Mouse (Mus musculus): Measurements from ENCODE around the gene Crb2. TPM values are rescaled to one million over a fixed set of nuclear protein-coding genes. Genes with fewer than 3 reads are reported as not detected.
A peak's percentile ranks its signal among the peaks of the same experiment; 100 is the strongest.

Crb2 gene
- polyA plus RNA-seq, 1 experiment from 2014 or later: 5.8 TPM

- WGBS: 47% methylated on average over 5 of the region's 5 CpGs
- no peak overlapping the region for H3K9ac ChIP-seq (replicated peaks; ENCODE audit: low read length)
- ATAC-seq (ENCODE audit: low FRiP score, low TSS enrichment) (no peak), DNase-seq (no peak)
- H3K4me3 ChIP-seq (replicated peaks; ENCODE audit: low read depth, low read length): no peak overlapping the region
- H3K9me3 ChIP-seq (ENCODE audit: control insufficient read depth, low read length): no peaks in the 10 kb centered on the region
- H3K36me3 ChIP-seq (ENCODE audit: control insufficient read depth, insufficient read depth, low read length): no peaks in the 10 kb centered on the region
- no peaks in the 10 kb centered on the region for H3K27me3 ChIP-seq (ENCODE audit: control insufficient read depth, insufficient read depth, low read length)
- peaks cover 30% of the 10 kb centered on the region for H3K4me1 ChIP-seq (ENCODE audit: control insufficient read depth, insufficient read depth, low read length)
- no peak overlapping the region for H3K27ac ChIP-seq (replicated peaks; ENCODE audit: low read depth, low read length)
- H3K4me2 ChIP-seq (ENCODE audit: low read length): no peak overlapping the region
These were observed 46.1 kb downstream of the Crb2 start for GRCm38 (mm10) chr2:37822122-37822521.

DNA sequence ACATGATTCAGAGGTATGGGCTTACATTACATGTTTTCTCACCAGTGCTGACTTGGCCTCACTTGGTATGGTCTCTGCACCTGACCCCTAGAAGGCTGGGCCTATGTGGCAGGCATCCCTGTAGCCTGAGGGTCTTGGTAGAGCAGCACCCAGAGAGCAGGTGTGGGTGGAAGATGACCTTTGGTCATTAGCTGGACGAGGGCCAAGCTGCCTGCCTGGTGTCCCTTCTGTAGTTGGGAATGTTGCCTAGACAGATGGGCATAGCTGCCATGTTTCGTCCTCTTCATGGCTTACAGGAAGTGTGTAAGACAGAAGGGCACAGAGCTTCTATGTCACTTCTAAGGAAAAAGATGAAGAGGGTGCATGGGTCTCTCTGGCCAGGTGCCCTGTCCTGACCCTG lies 47.8 kb downstream of the Crb2 start:
- 85% methylated on average over 2 of the region's 2 CpGs for WGBS

DNA sequence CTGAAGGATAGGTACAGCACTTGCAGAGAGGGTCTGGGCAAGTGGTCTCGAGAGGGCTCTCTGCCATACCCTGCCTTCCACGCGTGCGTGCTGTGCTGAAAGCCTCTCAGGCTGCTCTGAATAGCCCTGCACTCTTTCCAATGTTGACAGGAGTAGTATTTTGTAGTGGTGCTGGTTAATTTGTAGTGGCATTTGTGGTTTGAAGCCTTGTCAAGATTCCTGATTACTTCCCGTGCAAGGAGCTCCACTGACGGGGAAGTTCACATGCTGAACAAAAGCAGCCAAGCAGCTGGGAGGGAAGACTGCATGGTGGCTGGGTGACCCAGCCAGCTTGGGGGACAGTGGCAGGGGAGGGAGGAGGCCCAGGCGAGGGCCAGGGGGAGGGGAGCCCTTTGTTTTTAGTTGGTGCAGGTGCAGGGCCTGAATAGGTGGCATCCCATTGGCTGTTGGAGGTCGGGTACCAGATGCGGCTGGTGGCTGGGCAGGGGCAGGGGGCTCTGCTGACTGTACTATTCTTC lies 53.8 kb downstream of the Crb2 start:
- peak; percentile 35; the same call in 1 of the 2 replicates for ATAC-seq (ENCODE audit: low FRiP score, low TSS enrichment)
- 7% methylated on average over 9 of the region's 9 CpGs for WGBS

More for the DNA sequence above, 47.8 kb downstream of the Crb2 start:
- Histone ChIP-seq H3K4me1 (ENCODE audit: control insufficient read depth, insufficient read depth, low read length) (peaks cover 23% of the 10 kb centered on the region), H3K9me3 (ENCODE audit: control insufficient read depth, low read length) (no peaks in the 10 kb centered on the region), H3K27ac (replicated peaks; ENCODE audit: low read depth, low read length) (no peak overlapping the region), H3K36me3 (ENCODE audit: control insufficient read depth, insufficient read depth, low read length) (no peaks in the 10 kb centered on the region), H3K27me3 (ENCODE audit: control insufficient read depth, insufficient read depth, low read length) (no peaks in the 10 kb centered on the region), H3K4me3 (replicated peaks; ENCODE audit: low read depth, low read length) (no peak overlapping the region), H3K9ac (replicated peaks; ENCODE audit: low read length) (no peak overlapping the region), H3K4me2 (ENCODE audit: low read length) (no peak overlapping the region)
- DNase-seq (no peak), ATAC-seq (ENCODE audit: low FRiP score, low TSS enrichment) (no peak)

DNA sequence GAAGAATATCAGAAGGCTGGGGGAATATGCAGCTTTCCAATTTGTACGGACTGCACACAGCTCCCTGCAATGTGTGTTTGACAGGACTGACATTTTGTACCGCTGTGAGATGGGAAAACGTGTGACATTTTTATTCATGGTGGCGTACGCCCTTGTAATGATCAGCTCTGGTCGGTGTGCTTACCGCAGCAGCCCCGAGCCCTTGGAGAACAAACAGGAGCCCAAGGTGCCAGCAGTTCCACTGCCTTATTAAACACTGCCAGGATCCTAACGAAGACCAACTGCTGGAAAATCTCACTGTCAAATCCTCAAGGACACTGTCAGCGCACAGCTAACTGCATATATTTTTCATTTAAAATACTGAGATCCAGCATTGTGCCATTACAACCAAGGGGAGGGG lies 56.2 kb downstream of the Crb2 start:
- peak overlapping the region; percentile 33 for H3K27ac ChIP-seq (replicated peaks; ENCODE audit: low read depth, low read length)
- H3K4me1 ChIP-seq (ENCODE audit: control insufficient read depth, insufficient read depth, low read length): peaks cover 37% of the 10 kb centered on the region
- H3K27me3 ChIP-seq (ENCODE audit: control insufficient read depth, insufficient read depth, low read length): no peaks in the 10 kb centered on the region
- H3K4me3 ChIP-seq (replicated peaks; ENCODE audit: low read depth, low read length): no peak overlapping the region
- peak; percentile 46; the same call in 1 of the 2 replicates for ATAC-seq (ENCODE audit: low FRiP score, low TSS enrichment)
- H3K9ac ChIP-seq (replicated peaks; ENCODE audit: low read length): no peak overlapping the region
- no peaks in the 10 kb centered on the region for H3K36me3 ChIP-seq (ENCODE audit: control insufficient read depth, insufficient read depth, low read length)
- WGBS: 55% methylated on average over 10 of the region's 10 CpGs
- peak; percentile 53 for DNase-seq
- H3K4me2 ChIP-seq (ENCODE audit: low read length): no peak overlapping the region
- H3K9me3 ChIP-seq (ENCODE audit: control insufficient read depth, low read length): no peaks in the 10 kb centered on the region

More for the DNA sequence above, 53.8 kb downstream of the Crb2 start:
- Histone ChIP-seq H3K9ac (replicated peaks; ENCODE audit: low read length) (0 out of 2 replicates have a peak overlapping the region, but pooled peaks have one; percentile 16), H3K27ac (replicated peaks; ENCODE audit: low read depth, low read length) (peak overlapping the region; percentile 60), H3K4me2 (ENCODE audit: low read length) (no peak overlapping the region), H3K4me3 (replicated peaks; ENCODE audit: low read depth, low read length) (no peak overlapping the region), H3K4me1 (ENCODE audit: control insufficient read depth, insufficient read depth, low read length) (peaks cover 37% of the 10 kb centered on the region), H3K27me3 (ENCODE audit: control insufficient read depth, insufficient read depth, low read length) (no peaks in the 10 kb centered on the region), H3K9me3 (ENCODE audit: control insufficient read depth, low read length) (no peaks in the 10 kb centered on the region), H3K36me3 (ENCODE audit: control insufficient read depth, insufficient read depth, low read length) (no peaks in the 10 kb centered on the region)
- DNase-seq: peak; percentile 48

DNA sequence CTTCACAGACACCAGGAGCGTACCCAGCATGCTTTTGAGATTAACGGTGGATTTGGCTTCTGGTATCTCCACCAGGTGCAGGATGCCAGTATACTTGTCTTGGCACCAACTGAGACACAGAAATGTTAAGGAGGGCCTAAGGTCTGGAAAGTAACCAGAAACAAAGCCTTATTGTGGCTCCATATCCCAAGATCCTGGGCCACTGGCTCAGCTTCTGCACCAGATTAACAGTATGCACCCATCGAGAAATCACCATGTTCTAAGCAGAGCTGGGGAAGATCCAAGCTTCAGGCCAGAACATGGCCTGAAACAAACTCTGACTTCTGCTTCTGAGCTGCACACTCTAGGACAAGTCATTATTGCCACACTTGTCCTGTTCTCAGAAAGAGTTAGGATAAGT lies 60.9 kb downstream of the Crb2 start:
- H3K9ac ChIP-seq (replicated peaks; ENCODE audit: low read length): no peak overlapping the region
- H3K4me3 ChIP-seq (replicated peaks; ENCODE audit: low read depth, low read length): no peak overlapping the region
- H3K9me3 ChIP-seq (ENCODE audit: control insufficient read depth, low read length): no peaks in the 10 kb centered on the region
- DNase-seq (no peak), ATAC-seq (ENCODE audit: low FRiP score, low TSS enrichment) (no peak)
- H3K4me2 ChIP-seq (ENCODE audit: low read length): no peak overlapping the region
- H3K4me1 ChIP-seq (ENCODE audit: control insufficient read depth, insufficient read depth, low read length): peaks cover 6% of the 10 kb centered on the region; the same call in 1 of the 2 replicates
- WGBS: 98% methylated on average over 3 of the region's 3 CpGs
- H3K27ac ChIP-seq (replicated peaks; ENCODE audit: low read depth, low read length): no peak overlapping the region
- no peaks in the 10 kb centered on the region for H3K36me3 ChIP-seq (ENCODE audit: control insufficient read depth, insufficient read depth, low read length)
- no peaks in the 10 kb centered on the region for H3K27me3 ChIP-seq (ENCODE audit: control insufficient read depth, insufficient read depth, low read length)

DNA sequence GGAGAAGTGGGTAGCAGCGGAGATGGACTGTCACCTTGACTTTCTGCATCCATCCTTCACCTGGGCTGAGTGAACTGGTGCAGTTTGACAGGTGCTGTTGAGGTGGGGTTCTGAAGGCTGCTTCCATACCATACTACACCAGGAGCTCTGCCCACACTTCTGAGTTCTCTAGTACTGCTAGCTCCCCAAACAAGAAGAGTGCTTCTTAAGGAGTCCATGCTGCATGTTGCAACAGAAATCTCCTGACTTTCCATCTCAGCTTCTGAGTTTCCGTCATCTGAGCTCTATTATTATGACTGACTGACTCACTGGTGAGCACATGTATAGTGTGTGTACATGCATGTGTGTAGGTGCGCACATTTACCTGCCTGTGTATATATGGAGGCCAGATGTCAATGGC lies 61.5 kb downstream of the Crb2 start:
- Histone ChIP-seq H3K9ac (replicated peaks; ENCODE audit: low read length) (no peak overlapping the region), H3K27me3 (ENCODE audit: control insufficient read depth, insufficient read depth, low read length) (no peaks in the 10 kb centered on the region), H3K4me1 (ENCODE audit: control insufficient read depth, insufficient read depth, low read length) (peaks cover 8% of the 10 kb centered on the region), H3K27ac (replicated peaks; ENCODE audit: low read depth, low read length) (no peak overlapping the region), H3K36me3 (ENCODE audit: control insufficient read depth, insufficient read depth, low read length) (no peaks in the 10 kb centered on the region), H3K4me3 (replicated peaks; ENCODE audit: low read depth, low read length) (no peak overlapping the region), H3K4me2 (ENCODE audit: low read length) (no peak overlapping the region), H3K9me3 (ENCODE audit: control insufficient read depth, low read length) (no peaks in the 10 kb centered on the region)
- ATAC-seq (ENCODE audit: low FRiP score, low TSS enrichment) (no peak), DNase-seq (no peak)
- 96% methylated on average over 3 of the region's 3 CpGs for WGBS

DNA sequence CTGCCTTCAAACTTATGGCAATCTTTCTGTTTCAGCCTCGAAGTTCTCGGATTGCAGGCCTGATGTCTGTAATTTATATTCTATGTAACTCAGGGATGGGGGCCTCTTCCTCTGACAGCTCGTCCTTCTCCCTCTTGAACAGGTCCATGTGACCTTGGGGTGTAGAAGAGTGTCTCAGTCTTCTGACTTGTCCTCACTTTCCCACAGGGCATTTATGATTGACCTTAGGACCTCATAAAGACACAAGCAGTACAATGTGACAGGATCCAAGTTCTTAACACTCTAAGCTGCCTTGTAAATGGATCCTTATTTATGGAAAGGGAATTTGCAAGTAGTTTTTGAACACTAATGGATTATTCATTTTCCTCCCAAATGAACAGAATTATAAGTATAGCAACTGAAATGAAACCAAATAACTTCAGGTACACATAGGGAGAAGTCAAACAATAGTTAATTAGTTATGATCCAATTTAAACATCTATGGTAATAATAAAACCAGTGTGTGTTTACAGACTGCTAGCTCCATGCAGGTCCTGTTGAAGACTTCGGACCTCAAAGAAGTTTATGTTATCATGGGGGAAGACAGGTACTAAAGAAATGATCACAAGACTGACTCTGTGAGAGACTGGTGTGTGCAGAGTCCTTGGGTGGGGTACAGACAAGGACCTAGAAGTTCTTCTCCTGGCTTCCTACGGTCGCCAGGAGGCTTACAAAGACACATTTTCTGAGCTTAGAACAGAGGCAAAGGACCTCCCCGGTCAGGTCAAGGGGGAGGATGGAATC lies 62.3 kb downstream of the Crb2 start:
- 93% methylated on average over 7 of the region's 7 CpGs for WGBS
- no peak overlapping the region for H3K4me2 ChIP-seq (ENCODE audit: low read length)

DNA sequence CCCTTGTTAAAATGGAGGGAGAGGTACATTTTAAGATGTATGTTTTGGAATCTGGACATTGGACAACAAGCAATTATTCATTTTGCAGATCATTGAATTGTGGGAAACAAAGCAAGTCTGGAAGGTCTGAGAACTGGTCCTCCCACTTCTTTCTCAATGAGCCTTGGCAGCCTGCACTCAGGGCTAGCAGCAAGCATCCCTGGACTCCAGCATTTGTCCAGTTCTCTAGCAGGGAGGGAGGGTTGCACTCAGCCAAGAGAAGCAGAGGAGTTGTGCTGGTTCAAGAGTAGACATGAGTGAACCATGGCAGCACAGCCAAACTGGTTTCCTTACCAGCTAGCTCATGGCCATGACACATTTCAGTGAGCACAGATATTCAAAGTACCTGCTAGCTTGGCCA lies 63.9 kb downstream of the Crb2 start:
- DNase-seq: no peak
- Histone ChIP-seq H3K4me3 (replicated peaks; ENCODE audit: low read depth, low read length) (no peak overlapping the region), H3K9ac (replicated peaks; ENCODE audit: low read length) (no peak overlapping the region), H3K4me1 (ENCODE audit: control insufficient read depth, insufficient read depth, low read length) (peaks cover 12% of the 10 kb centered on the region), H3K36me3 (ENCODE audit: control insufficient read depth, insufficient read depth, low read length) (no peaks in the 10 kb centered on the region), H3K27me3 (ENCODE audit: control insufficient read depth, insufficient read depth, low read length) (no peaks in the 10 kb centered on the region), H3K27ac (replicated peaks; ENCODE audit: low read depth, low read length) (no peak overlapping the region), H3K4me2 (ENCODE audit: low read length) (no peak overlapping the region), H3K9me3 (ENCODE audit: control insufficient read depth, low read length) (no peaks in the 10 kb centered on the region)
- ATAC-seq (ENCODE audit: low FRiP score, low TSS enrichment): no peak

More for the DNA sequence above, 62.3 kb downstream of the Crb2 start:
- no peaks in the 10 kb centered on the region for H3K9me3 ChIP-seq (ENCODE audit: control insufficient read depth, low read length)
- H3K9ac ChIP-seq (replicated peaks; ENCODE audit: low read length): no peak overlapping the region
- no peaks in the 10 kb centered on the region for H3K27me3 ChIP-seq (ENCODE audit: control insufficient read depth, insufficient read depth, low read length)
- DNase-seq (no peak), ATAC-seq (ENCODE audit: low FRiP score, low TSS enrichment) (no peak)
- H3K4me1 ChIP-seq (ENCODE audit: control insufficient read depth, insufficient read depth, low read length): peaks cover 12% of the 10 kb centered on the region
- H3K36me3 ChIP-seq (ENCODE audit: control insufficient read depth, insufficient read depth, low read length): no peaks in the 10 kb centered on the region
- no peak overlapping the region for H3K27ac ChIP-seq (replicated peaks; ENCODE audit: low read depth, low read length)
- no peak overlapping the region for H3K4me3 ChIP-seq (replicated peaks; ENCODE audit: low read depth, low read length)

GRCm38 (mm10) chr2:37842151-37842569 lies 66.1 kb downstream of the Crb2 start:
- Histone ChIP-seq H3K9ac (replicated peaks; ENCODE audit: low read length) (no peak overlapping the region), H3K27me3 (ENCODE audit: control insufficient read depth, insufficient read depth, low read length) (no peaks in the 10 kb centered on the region), H3K9me3 (ENCODE audit: control insufficient read depth, low read length) (no peaks in the 10 kb centered on the region), H3K4me2 (ENCODE audit: low read length) (no peak overlapping the region), H3K36me3 (ENCODE audit: control insufficient read depth, insufficient read depth, low read length) (no peaks in the 10 kb centered on the region), H3K4me3 (replicated peaks; ENCODE audit: low read depth, low read length) (no peak overlapping the region), H3K27ac (replicated peaks; ENCODE audit: low read depth, low read length) (peak overlapping the region; percentile 87), H3K4me1 (ENCODE audit: control insufficient read depth, insufficient read depth, low read length) (peaks cover 12% of the 10 kb centered on the region)
- peak; percentile 87 for ATAC-seq (ENCODE audit: low FRiP score, low TSS enrichment)
- peak; percentile 83 for DNase-seq
- 2% methylated on average over 7 of the region's 7 CpGs for WGBS
